8 mouse cellular contexts compared by ENCODE assay signal in the genomic region with DNA sequence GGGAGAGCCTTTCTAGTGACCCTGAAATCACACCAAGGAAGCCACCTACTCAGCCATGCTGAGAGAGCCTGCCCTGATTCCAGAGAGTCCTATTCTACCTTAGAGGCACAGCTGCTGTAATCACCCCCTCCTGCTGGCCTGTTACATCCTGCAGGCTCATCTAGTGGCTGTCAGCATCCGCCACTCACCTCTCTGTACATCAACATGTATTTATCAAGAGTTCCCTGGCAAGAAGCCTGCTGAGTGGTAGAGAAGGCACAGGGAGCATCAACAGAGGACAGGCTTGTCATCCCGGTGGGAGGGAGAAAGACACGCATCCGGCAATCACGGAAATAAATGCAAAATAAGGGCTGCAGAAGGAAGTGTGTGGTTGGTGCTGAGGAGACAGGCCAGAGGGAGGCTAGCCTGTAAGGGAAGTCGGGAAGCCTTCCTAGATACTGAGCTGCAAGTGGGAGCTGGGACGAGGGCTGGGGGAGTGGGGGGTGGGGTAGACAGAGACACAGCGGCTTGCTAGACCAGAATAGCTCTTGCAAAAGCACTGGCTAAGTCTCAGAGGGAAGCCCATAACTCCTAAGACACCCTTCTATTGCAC.
DNase-seq lines count a peak whose midpoint lies in the region; ATAC-seq lines count a peak whose summit lies in the region.

No protein-coding gene starts in this region.

- H3K36me3 ChIP-seq in embryonic facial prominence, embryonic 11.5 days (replicated peaks; ENCODE audit: control insufficient read depth, insufficient read depth, low read depth, low read length): no peaks in the 10 kb centered on the region
- no peaks in the 10 kb centered on the region for H3K36me3 ChIP-seq in hindbrain, embryonic 16.5 days (ENCODE audit: control insufficient read depth, insufficient read depth, low read length)
- H3K36me3 ChIP-seq in midbrain, embryonic 15.5 days (replicated peaks): no peaks in the 10 kb centered on the region

- H3K4me3 ChIP-seq in embryonic facial prominence, embryonic 11.5 days (ENCODE audit: low read depth, low read length): no peak overlapping the region
- no peak overlapping the region for H3K4me3 ChIP-seq in hindbrain, embryonic 16.5 days (ENCODE audit: low read length)
- no peak overlapping the region for H3K4me3 ChIP-seq in midbrain, embryonic 15.5 days

- H3K9me3 ChIP-seq in embryonic facial prominence, embryonic 11.5 days (replicated peaks; ENCODE audit: control insufficient read depth, low read length): no peaks in the 10 kb centered on the region
- H3K9me3 ChIP-seq in hindbrain, embryonic 16.5 days (ENCODE audit: control insufficient read depth, low read length): no peaks in the 10 kb centered on the region
- H3K9me3 ChIP-seq in midbrain, embryonic 15.5 days: no peaks in the 10 kb centered on the region

- ATAC-seq in embryonic facial prominence, embryonic 11.5 days (replicated peaks; ENCODE audit: insufficient number of reproducible peaks, low FRiP score, low TSS enrichment, low read depth): peak; percentile 51; the same call in 1 of the 2 replicates
- peak; percentile 63 for ATAC-seq in hindbrain, embryonic 16.5 days
- ATAC-seq in midbrain, embryonic 15.5 days (replicated peaks): peak; percentile 66

- H3K27ac ChIP-seq in embryonic facial prominence, embryonic 11.5 days (replicated peaks; ENCODE audit: low read depth, low read length): no peak overlapping the region
- peak overlapping the region; percentile 71 for H3K27ac ChIP-seq in hindbrain, embryonic 16.5 days (ENCODE audit: low read depth, low read length)
- H3K27ac ChIP-seq in midbrain, embryonic 15.5 days: peak overlapping the region; percentile 76

- no peak overlapping the region for H3K9ac ChIP-seq in embryonic facial prominence, embryonic 11.5 days (replicated peaks; ENCODE audit: low read length)
- peak overlapping the region; percentile 7; the same call in 1 of the 2 replicates for H3K9ac ChIP-seq in hindbrain, embryonic 16.5 days (ENCODE audit: low read depth, low read length)
- H3K9ac ChIP-seq in midbrain, embryonic 15.5 days: no peak overlapping the region

- H3K4me2 ChIP-seq in embryonic facial prominence, embryonic 11.5 days (ENCODE audit: low read depth, low read length): no peak overlapping the region
- no peak overlapping the region for H3K4me2 ChIP-seq in hindbrain, embryonic 16.5 days (ENCODE audit: low read length)
- no peak overlapping the region for H3K4me2 ChIP-seq in midbrain, embryonic 15.5 days

- peak; percentile 35 for DNase-seq in layer of hippocampus, adult 11-12 months (ENCODE audit: low spot score)
- DNase-seq in layer of hippocampus, postnatal 14 days (ENCODE audit: low spot score in 2 of 2): no peak
- peak; percentile 25 for DNase-seq in embryonic facial prominence, embryonic 11.5 days (ENCODE audit: low spot score)
- no peak for DNase-seq in spleen, postnatal 14 days (ENCODE audit: low spot score in 2 of 2)
- no peak for DNase-seq in yolk sac, embryonic 10.5 days (ENCODE audit: low spot score)
- DNase-seq in kidney, postnatal 36 days: no peak

- 13% methylated on average over 8 of the region's 8 CpGs for WGBS in embryonic facial prominence, embryonic 11.5 days
- 13% methylated on average over 8 of the region's 8 CpGs for WGBS in hindbrain, embryonic 16.5 days
- WGBS in midbrain, embryonic 15.5 days: 8% methylated on average over 8 of the region's 8 CpGs

- no peaks in the 10 kb centered on the region for H3K27me3 ChIP-seq in embryonic facial prominence, embryonic 11.5 days (ENCODE audit: control insufficient read depth, insufficient read depth, low read length)
- H3K27me3 ChIP-seq in hindbrain, embryonic 16.5 days (replicated peaks; ENCODE audit: control insufficient read depth, insufficient read depth, low read length): no peaks in the 10 kb centered on the region
- no peaks in the 10 kb centered on the region for H3K27me3 ChIP-seq in midbrain, embryonic 15.5 days (replicated peaks)

- H3K4me1 ChIP-seq in embryonic facial prominence, embryonic 11.5 days (ENCODE audit: control insufficient read depth, insufficient read depth, low read length): no peaks in the 10 kb centered on the region
- H3K4me1 ChIP-seq in hindbrain, embryonic 16.5 days (ENCODE audit: control insufficient read depth, insufficient read depth, low read depth, low read length): peaks cover 19% of the 10 kb centered on the region
- H3K4me1 ChIP-seq in midbrain, embryonic 15.5 days: peaks cover 23% of the 10 kb centered on the region

Comparison
In these comparisons a context has a peak if more than half of its experiments do, and no peak if none do; other contexts are left out.
1. DNase-seq: peak in layer of hippocampus, adult 11-12 months (single experiment) and embryonic facial prominence, embryonic 11.5 days (single experiment); none in layer of hippocampus, postnatal 14 days (0 of 2), spleen, postnatal 14 days (0 of 2), yolk sac, embryonic 10.5 days (single experiment) and kidney, postnatal 36 days (0 of 2).
2. Peak in every context shown above with its lines, with median percentiles within 50 percentile points of each other: ATAC-seq.